Mouse (Mus musculus): ENCODE measurements at regions not wholly inside any gene's neighbourhood (a gene's known extent, or its start where the extent isn't known, plus 50 kb on each side); places are given as distances from the start of the nearest gene placed in this dataset.

- Histone ChIP-seq H3K27ac (ENCODE audit: low read depth, low read length) (no peak overlapping the region), H3K4me1 (ENCODE audit: control insufficient read depth, insufficient read depth, low read length) (no peaks in the 10 kb centered on the region), H3K9me3 (ENCODE audit: control insufficient read depth, low read length) (no peaks in the 10 kb centered on the region), H3K27me3 (ENCODE audit: control insufficient read depth, insufficient read depth, low read length) (no peaks in the 10 kb centered on the region), H3K4me3 (ENCODE audit: low read depth, low read length) (no peak overlapping the region), H3K36me3 (ENCODE audit: control insufficient read depth, insufficient read depth, low read length) (no peaks in the 10 kb centered on the region), H3K4me2 (no peak overlapping the region), H3K9ac (ENCODE audit: low read length) (no peak overlapping the region)
- peak; percentile 41 for DNase-seq (ENCODE audit: low spot score, missing footprints)
- no peak for ATAC-seq (ENCODE audit: low FRiP score)
- WGBS: 68% methylated on average over 6 of the region's 6 CpGs
Observed at GRCm38 (mm10) chr14:78438064-78438677, 98.4 kb downstream of the Akap11 start.

GRCm38 (mm10) chr14:78436586-78436985 is 100.0 kb downstream of the Akap11 start:
- H3K9me3 ChIP-seq (ENCODE audit: control insufficient read depth, low read length): no peaks in the 10 kb centered on the region
- peak; percentile 35 for DNase-seq (ENCODE audit: low spot score, missing footprints)
- H3K4me1 ChIP-seq (ENCODE audit: control insufficient read depth, insufficient read depth, low read length): no peaks in the 10 kb centered on the region
- no peak overlapping the region for H3K27ac ChIP-seq (ENCODE audit: low read depth, low read length)
- H3K4me3 ChIP-seq (ENCODE audit: low read depth, low read length): no peak overlapping the region
- H3K36me3 ChIP-seq (ENCODE audit: control insufficient read depth, insufficient read depth, low read length): no peaks in the 10 kb centered on the region
- no peak for ATAC-seq (ENCODE audit: low FRiP score)
- no peaks in the 10 kb centered on the region for H3K27me3 ChIP-seq (ENCODE audit: control insufficient read depth, insufficient read depth, low read length)
- WGBS: 85% methylated on average over 4 of the region's 4 CpGs
- no peak overlapping the region for H3K9ac ChIP-seq (ENCODE audit: low read length)
- no peak overlapping the region for H3K4me2 ChIP-seq

- Histone ChIP-seq H3K9ac (ENCODE audit: low read length) (no peak overlapping the region), H3K9me3 (ENCODE audit: control insufficient read depth, low read length) (no peaks in the 10 kb centered on the region), H3K27ac (ENCODE audit: low read depth, low read length) (no peak overlapping the region), H3K4me2 (no peak overlapping the region), H3K27me3 (ENCODE audit: control insufficient read depth, insufficient read depth, low read length) (no peaks in the 10 kb centered on the region), H3K4me1 (ENCODE audit: control insufficient read depth, insufficient read depth, low read length) (no peaks in the 10 kb centered on the region), H3K36me3 (ENCODE audit: control insufficient read depth, insufficient read depth, low read length) (no peaks in the 10 kb centered on the region), H3K4me3 (ENCODE audit: low read depth, low read length) (no peak overlapping the region)
- DNase-seq (ENCODE audit: low spot score, missing footprints) (no peak), ATAC-seq (ENCODE audit: low FRiP score) (no peak)
- WGBS: 92% methylated on average over 4 of the region's 4 CpGs
Observed at GRCm38 (mm10) chr14:78435982-78436381, 100.6 kb downstream of the Akap11 start.

- ATAC-seq (ENCODE audit: low FRiP score) (no peak), DNase-seq (ENCODE audit: low spot score, missing footprints) (no peak)
- 90% methylated on average over 10 of the region's 10 CpGs for WGBS
- no peak overlapping the region for H3K4me2 ChIP-seq
- H3K4me3 ChIP-seq (ENCODE audit: low read depth, low read length): no peak overlapping the region
- no peaks in the 10 kb centered on the region for H3K9me3 ChIP-seq (ENCODE audit: control insufficient read depth, low read length)
- no peak overlapping the region for H3K9ac ChIP-seq (ENCODE audit: low read length)
- H3K27ac ChIP-seq (ENCODE audit: low read depth, low read length): no peak overlapping the region
- H3K4me1 ChIP-seq (ENCODE audit: control insufficient read depth, insufficient read depth, low read length): no peaks in the 10 kb centered on the region
- no peaks in the 10 kb centered on the region for H3K27me3 ChIP-seq (ENCODE audit: control insufficient read depth, insufficient read depth, low read length)
- H3K36me3 ChIP-seq (ENCODE audit: control insufficient read depth, insufficient read depth, low read length): no peaks in the 10 kb centered on the region
Observed at GRCm38 (mm10) chr14:78435561-78435960, 101.0 kb downstream of the Akap11 start.

GRCm38 (mm10) chr14:78434753-78435152 is 101.9 kb downstream of the Akap11 start:
- no peaks in the 10 kb centered on the region for H3K9me3 ChIP-seq (ENCODE audit: control insufficient read depth, low read length)
- H3K4me1 ChIP-seq (ENCODE audit: control insufficient read depth, insufficient read depth, low read length): no peaks in the 10 kb centered on the region

GRCm38 (mm10) chr14:78434126-78434525 is 102.5 kb downstream of the Akap11 start:
- Histone ChIP-seq H3K9me3 (ENCODE audit: control insufficient read depth, low read length) (no peaks in the 10 kb centered on the region), H3K4me2 (no peak overlapping the region), H3K27me3 (ENCODE audit: control insufficient read depth, insufficient read depth, low read length) (no peaks in the 10 kb centered on the region), H3K27ac (ENCODE audit: low read depth, low read length) (no peak overlapping the region), H3K4me3 (ENCODE audit: low read depth, low read length) (no peak overlapping the region), H3K36me3 (ENCODE audit: control insufficient read depth, insufficient read depth, low read length) (no peaks in the 10 kb centered on the region), H3K9ac (ENCODE audit: low read length) (no peak overlapping the region), H3K4me1 (ENCODE audit: control insufficient read depth, insufficient read depth, low read length) (no peaks in the 10 kb centered on the region)
- 94% methylated on average over 4 of the region's 4 CpGs for WGBS
- DNase-seq (ENCODE audit: low spot score, missing footprints) (peak; percentile 17), ATAC-seq (ENCODE audit: low FRiP score) (no peak)

More at GRCm38 (mm10) chr14:78434753-78435152, 101.9 kb downstream of the Akap11 start:
- peak; percentile 35 for DNase-seq (ENCODE audit: low spot score, missing footprints)
- H3K27ac ChIP-seq (ENCODE audit: low read depth, low read length): no peak overlapping the region
- no peaks in the 10 kb centered on the region for H3K36me3 ChIP-seq (ENCODE audit: control insufficient read depth, insufficient read depth, low read length)
- H3K4me3 ChIP-seq (ENCODE audit: low read depth, low read length): no peak overlapping the region
- 87% methylated on average over 9 of the region's 9 CpGs for WGBS
- H3K4me2 ChIP-seq: no peak overlapping the region
- no peaks in the 10 kb centered on the region for H3K27me3 ChIP-seq (ENCODE audit: control insufficient read depth, insufficient read depth, low read length)
- ATAC-seq (ENCODE audit: low FRiP score): no peak
- H3K9ac ChIP-seq (ENCODE audit: low read length): no peak overlapping the region

- Histone ChIP-seq H3K27ac (ENCODE audit: low read depth, low read length) (no peak overlapping the region), H3K9ac (ENCODE audit: low read length) (no peak overlapping the region), H3K4me3 (ENCODE audit: low read depth, low read length) (no peak overlapping the region), H3K4me1 (ENCODE audit: control insufficient read depth, insufficient read depth, low read length) (no peaks in the 10 kb centered on the region), H3K27me3 (ENCODE audit: control insufficient read depth, insufficient read depth, low read length) (no peaks in the 10 kb centered on the region), H3K4me2 (no peak overlapping the region), H3K9me3 (ENCODE audit: control insufficient read depth, low read length) (no peaks in the 10 kb centered on the region), H3K36me3 (ENCODE audit: control insufficient read depth, insufficient read depth, low read length) (no peaks in the 10 kb centered on the region)
- DNase-seq (ENCODE audit: low spot score, missing footprints) (peak; percentile 57), ATAC-seq (ENCODE audit: low FRiP score) (no peak)
- WGBS: 69% methylated on average over 4 of the region's 4 CpGs
Observed at GRCm38 (mm10) chr14:78432471-78432870, 104.1 kb downstream of the Akap11 start.

GRCm38 (mm10) chr14:78431931-78432330 is 104.7 kb downstream of the Akap11 start:
- Histone ChIP-seq H3K36me3 (ENCODE audit: control insufficient read depth, insufficient read depth, low read length) (no peaks in the 10 kb centered on the region), H3K27ac (ENCODE audit: low read depth, low read length) (no peak overlapping the region), H3K4me3 (ENCODE audit: low read depth, low read length) (no peak overlapping the region), H3K4me2 (no peak overlapping the region), H3K4me1 (ENCODE audit: control insufficient read depth, insufficient read depth, low read length) (no peaks in the 10 kb centered on the region), H3K9ac (ENCODE audit: low read length) (no peak overlapping the region), H3K27me3 (ENCODE audit: control insufficient read depth, insufficient read depth, low read length) (no peaks in the 10 kb centered on the region), H3K9me3 (ENCODE audit: control insufficient read depth, low read length) (no peaks in the 10 kb centered on the region)
- 80% methylated on average over 5 of the region's 5 CpGs for WGBS
- DNase-seq (ENCODE audit: low spot score, missing footprints): peak; percentile 84
- no peak for ATAC-seq (ENCODE audit: low FRiP score)

GRCm38 (mm10) chr14:78431406-78431805 is 105.2 kb downstream of the Akap11 start:
- ATAC-seq (ENCODE audit: low FRiP score): no peak
- no peaks in the 10 kb centered on the region for H3K9me3 ChIP-seq (ENCODE audit: control insufficient read depth, low read length)
- no peak overlapping the region for H3K27ac ChIP-seq (ENCODE audit: low read depth, low read length)
- H3K27me3 ChIP-seq (ENCODE audit: control insufficient read depth, insufficient read depth, low read length): no peaks in the 10 kb centered on the region
- no peak overlapping the region for H3K4me3 ChIP-seq (ENCODE audit: low read depth, low read length)
- peak; percentile 14 for DNase-seq (ENCODE audit: low spot score, missing footprints)
- H3K36me3 ChIP-seq (ENCODE audit: control insufficient read depth, insufficient read depth, low read length): no peaks in the 10 kb centered on the region
- no peak overlapping the region for H3K4me2 ChIP-seq
- WGBS: 95% methylated on average over 3 of the region's 3 CpGs
- H3K4me1 ChIP-seq (ENCODE audit: control insufficient read depth, insufficient read depth, low read length): no peaks in the 10 kb centered on the region
- H3K9ac ChIP-seq (ENCODE audit: low read length): no peak overlapping the region

All from midbrain, embryonic 11.5 days (tissue).